Mouse (Mus musculus): ENCODE results near the gene Pbx2. TPM values are rescaled to one million over a fixed set of nuclear protein-coding genes. Genes with fewer than 3 reads are reported as not detected.
"Not testable (repeated sequence)": the region's sequence is repeated elsewhere in the genome, so short reads cannot be mapped to it uniquely, and the experiment has no call there.

Pbx2 gene
- polyA plus RNA-seq (2014; fragmentation: Nextera tagmentation; extraction: Ambion mirVana), result 17.0 and 17.3 TPM in 2 replicates

DNA sequence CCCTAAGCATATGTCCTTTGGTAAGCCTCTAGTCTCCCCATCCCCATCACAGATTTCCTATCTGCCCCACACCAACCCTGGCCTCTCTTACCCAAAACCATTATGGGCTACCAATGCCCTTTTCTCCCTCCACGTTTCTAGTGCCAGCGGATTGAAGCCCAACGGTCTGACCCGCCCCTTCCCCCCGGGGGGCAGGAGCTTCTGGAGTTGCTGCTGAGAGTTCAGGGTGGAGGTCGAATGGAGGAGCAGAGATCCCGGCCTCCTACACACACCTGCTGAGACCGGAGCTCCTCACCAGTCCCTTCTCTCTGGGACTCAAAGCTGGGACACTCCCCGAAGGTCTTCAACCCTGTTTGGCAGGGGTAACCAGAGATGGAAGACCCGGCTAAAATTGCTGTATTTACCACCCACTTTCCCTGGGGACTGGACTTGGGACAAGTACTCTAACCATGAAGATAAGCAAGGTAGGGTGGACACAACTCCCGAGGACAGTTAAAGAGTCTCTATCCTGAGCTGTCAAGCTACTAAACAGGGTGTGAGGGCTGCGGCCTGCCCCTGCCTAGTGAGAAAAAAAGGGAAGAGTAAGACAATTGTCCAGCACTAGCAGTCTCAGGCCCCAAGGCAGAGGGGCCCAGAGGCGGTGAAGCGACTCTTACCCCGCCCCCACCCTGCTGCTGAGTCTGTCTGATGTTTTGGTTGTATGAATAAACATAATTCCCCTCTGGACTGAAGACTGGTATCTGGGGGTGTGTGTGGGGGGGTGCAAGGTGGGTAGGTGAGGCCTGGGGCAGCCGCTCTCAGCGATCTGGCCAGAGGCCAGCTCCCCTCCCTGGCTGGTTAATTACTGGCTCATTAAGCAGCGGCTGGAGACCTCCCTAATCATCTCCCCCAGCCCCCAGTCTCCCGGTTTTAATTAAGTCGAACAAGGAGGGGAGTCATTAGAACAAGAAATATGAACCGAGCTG lies at the start of gene Pbx2:
Gene Pbx2, plus strand, starts transcription at position 238 of the 965 bp plus-strand sequence.
- Histone ChIP-seq H3K4me1 (ENCODE audit: control insufficient read depth, insufficient read depth, low read length) (peaks cover 46% of the 10 kb centered on the region), H3K36me3 (ENCODE audit: control insufficient read depth, insufficient read depth, low read length) (peaks cover 5% of the 10 kb centered on the region; the same call in 1 of the 2 replicates), H3K9ac (ENCODE audit: low read length) (peak within 1 kb of the TSS; percentile 97), H3K4me3 (ENCODE audit: low read depth, low read length) (peak within 1 kb of the TSS; percentile 98), H3K4me2 (ENCODE audit: low read depth) (peak within 1 kb of the TSS; percentile 97), H3K27ac (ENCODE audit: low read depth, low read length) (peak within 1 kb of the TSS; percentile 98), H3K27me3 (ENCODE audit: control insufficient read depth, insufficient read depth, low read length) (no peaks in the 10 kb centered on the region), H3K9me3 (ENCODE audit: control insufficient read depth, low read length) (no peaks in the 10 kb centered on the region)
- DNase-seq (ENCODE audit: low spot score) (peak; percentile 71), ATAC-seq (ENCODE audit: insufficient read depth, low FRiP score, low TSS enrichment) (peak; percentile 18)
- WGBS, result 3% methylated on average over 21 of the region's 21 CpGs

GRCm38 (mm10) chr17:34543567-34543966 lies 47.5 kb upstream of the Pbx2 start:
- H3K9ac ChIP-seq (ENCODE audit: low read length); H3K27ac ChIP-seq (ENCODE audit: low read depth, low read length); H3K27me3 ChIP-seq (ENCODE audit: control insufficient read depth, insufficient read depth, low read length); H3K36me3 ChIP-seq (ENCODE audit: control insufficient read depth, insufficient read depth, low read length); ATAC-seq (ENCODE audit: insufficient read depth, low FRiP score, low TSS enrichment); H3K9me3 ChIP-seq (ENCODE audit: control insufficient read depth, low read length); H3K4me2 ChIP-seq (ENCODE audit: low read depth); H3K4me1 ChIP-seq (ENCODE audit: control insufficient read depth, insufficient read depth, low read length); DNase-seq (ENCODE audit: low spot score); H3K4me3 ChIP-seq (ENCODE audit: low read depth, low read length): not testable (repeated sequence)
- WGBS, result 96% methylated on average over 12 of the region's 13 CpGs

DNA sequence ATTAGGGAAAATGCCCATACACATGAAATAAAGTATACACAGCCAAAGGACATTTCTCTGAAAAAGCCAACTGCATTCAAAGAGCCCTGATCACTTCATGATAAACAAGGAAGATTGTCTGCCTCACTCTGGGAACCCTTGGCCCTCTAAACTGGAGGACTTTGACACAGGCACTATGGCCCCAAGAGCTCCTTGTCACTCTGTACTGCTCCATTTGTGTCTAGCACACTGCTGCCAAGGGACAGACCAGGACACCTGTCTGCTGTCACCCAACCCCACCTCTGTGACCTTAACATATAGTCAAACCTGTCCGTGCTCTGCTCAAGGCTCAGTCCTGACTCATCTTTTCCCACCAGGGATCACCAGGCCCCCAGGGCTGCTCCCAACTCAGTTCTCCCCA lies 44.3 kb upstream of the Pbx2 start:
- ATAC-seq (ENCODE audit: insufficient read depth, low FRiP score, low TSS enrichment), result no peak
- Histone ChIP-seq H3K9ac (ENCODE audit: low read length) (no peak overlapping the region), H3K27me3 (ENCODE audit: control insufficient read depth, insufficient read depth, low read length) (no peaks in the 10 kb centered on the region), H3K4me3 (ENCODE audit: low read depth, low read length) (no peak overlapping the region), H3K4me2 (ENCODE audit: low read depth) (no peak overlapping the region), H3K27ac (ENCODE audit: low read depth, low read length) (no peak overlapping the region), H3K9me3 (ENCODE audit: control insufficient read depth, low read length) (no peaks in the 10 kb centered on the region), H3K4me1 (ENCODE audit: control insufficient read depth, insufficient read depth, low read length) (no peaks in the 10 kb centered on the region), H3K36me3 (ENCODE audit: control insufficient read depth, insufficient read depth, low read length) (no peaks in the 10 kb centered on the region)
- 89% methylated on average over 1 of the region's 1 CpGs for WGBS
- DNase-seq (ENCODE audit: low spot score), result no peak

DNA sequence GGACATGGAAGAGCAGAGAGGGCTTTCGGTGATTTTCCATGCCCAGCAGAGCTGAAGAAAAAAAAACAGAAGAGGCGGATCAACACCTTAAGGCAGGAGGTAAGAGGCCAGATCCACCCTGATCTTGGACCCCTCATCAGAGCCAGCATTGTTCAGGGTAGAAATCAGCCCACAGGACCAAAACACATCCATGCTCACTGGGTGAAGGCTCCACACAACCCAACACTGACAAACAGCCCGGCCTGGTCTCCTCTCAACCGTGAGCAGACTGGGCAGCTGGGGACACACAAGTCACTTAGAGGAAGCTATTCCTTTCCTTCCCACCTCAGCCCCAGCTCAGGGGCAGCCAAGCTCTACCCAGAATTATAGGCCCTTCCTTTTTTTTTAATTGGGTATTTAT lies 43.5 kb upstream of the Pbx2 start:
- no peak overlapping the region for H3K4me2 ChIP-seq (ENCODE audit: low read depth)
- H3K9me3 ChIP-seq (ENCODE audit: control insufficient read depth, low read length), result no peaks in the 10 kb centered on the region
- H3K9ac ChIP-seq (ENCODE audit: low read length), result no peak overlapping the region
- H3K27me3 ChIP-seq (ENCODE audit: control insufficient read depth, insufficient read depth, low read length), result no peaks in the 10 kb centered on the region
- no peaks in the 10 kb centered on the region for H3K4me1 ChIP-seq (ENCODE audit: control insufficient read depth, insufficient read depth, low read length)
- no peak overlapping the region for H3K27ac ChIP-seq (ENCODE audit: low read depth, low read length)
- H3K36me3 ChIP-seq (ENCODE audit: control insufficient read depth, insufficient read depth, low read length), result no peaks in the 10 kb centered on the region
- DNase-seq (ENCODE audit: low spot score), result no peak
- no peak overlapping the region for H3K4me3 ChIP-seq (ENCODE audit: low read depth, low read length)
- WGBS, result 95% methylated on average over 4 of the region's 4 CpGs
- ATAC-seq (ENCODE audit: insufficient read depth, low FRiP score, low TSS enrichment), result no peak

DNA sequence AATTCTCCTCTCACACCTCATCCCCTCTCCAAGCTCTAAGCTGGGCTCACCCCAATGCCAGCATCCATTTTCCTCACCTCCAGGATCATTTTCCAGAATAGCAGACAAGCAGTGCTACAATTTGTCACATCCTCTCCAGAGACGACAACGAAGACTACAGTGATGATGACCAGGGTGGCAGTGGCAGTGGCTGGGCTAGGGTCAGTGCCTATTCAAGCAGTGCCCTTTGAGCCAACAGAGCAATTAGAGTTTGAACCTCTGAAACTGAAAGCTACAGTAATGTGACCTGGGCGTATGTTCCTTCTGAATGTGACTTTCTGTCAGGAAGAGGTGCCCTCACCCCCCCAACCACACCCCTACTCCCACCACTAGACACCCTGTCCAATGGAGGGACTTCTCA lies 41.9 kb upstream of the Pbx2 start:
- ATAC-seq (ENCODE audit: insufficient read depth, low FRiP score, low TSS enrichment), result no peak
- no peaks in the 10 kb centered on the region for H3K36me3 ChIP-seq (ENCODE audit: control insufficient read depth, insufficient read depth, low read length)
- no peak overlapping the region for H3K4me2 ChIP-seq (ENCODE audit: low read depth)
- no peak for DNase-seq (ENCODE audit: low spot score)
- 95% methylated on average over 3 of the region's 3 CpGs for WGBS
- H3K4me3 ChIP-seq (ENCODE audit: low read depth, low read length), result no peak overlapping the region
- no peaks in the 10 kb centered on the region for H3K27me3 ChIP-seq (ENCODE audit: control insufficient read depth, insufficient read depth, low read length)
- no peaks in the 10 kb centered on the region for H3K9me3 ChIP-seq (ENCODE audit: control insufficient read depth, low read length)
- H3K4me1 ChIP-seq (ENCODE audit: control insufficient read depth, insufficient read depth, low read length), result no peaks in the 10 kb centered on the region
- H3K27ac ChIP-seq (ENCODE audit: low read depth, low read length), result no peak overlapping the region
- no peak overlapping the region for H3K9ac ChIP-seq (ENCODE audit: low read length)

GRCm38 (mm10) chr17:34549843-34550242 lies 41.2 kb upstream of the Pbx2 start:
- ATAC-seq (ENCODE audit: insufficient read depth, low FRiP score, low TSS enrichment) (no peak), DNase-seq (ENCODE audit: low spot score) (no peak)
- 76% methylated on average over 2 of the region's 2 CpGs for WGBS
- no peak overlapping the region for H3K9ac ChIP-seq (ENCODE audit: low read length)
- no peaks in the 10 kb centered on the region for H3K4me1 ChIP-seq (ENCODE audit: control insufficient read depth, insufficient read depth, low read length)
- H3K27me3 ChIP-seq (ENCODE audit: control insufficient read depth, insufficient read depth, low read length), result no peaks in the 10 kb centered on the region
- H3K4me2 ChIP-seq (ENCODE audit: low read depth), result no peak overlapping the region
- H3K27ac ChIP-seq (ENCODE audit: low read depth, low read length), result no peak overlapping the region
- no peaks in the 10 kb centered on the region for H3K36me3 ChIP-seq (ENCODE audit: control insufficient read depth, insufficient read depth, low read length)
- no peaks in the 10 kb centered on the region for H3K9me3 ChIP-seq (ENCODE audit: control insufficient read depth, low read length)
- no peak overlapping the region for H3K4me3 ChIP-seq (ENCODE audit: low read depth, low read length)

GRCm38 (mm10) chr17:34555483-34555882 lies 35.6 kb upstream of the Pbx2 start:
- no peaks in the 10 kb centered on the region for H3K9me3 ChIP-seq (ENCODE audit: control insufficient read depth, low read length)
- H3K36me3 ChIP-seq (ENCODE audit: control insufficient read depth, insufficient read depth, low read length), result no peaks in the 10 kb centered on the region
- no peaks in the 10 kb centered on the region for H3K4me1 ChIP-seq (ENCODE audit: control insufficient read depth, insufficient read depth, low read length)
- ATAC-seq (ENCODE audit: insufficient read depth, low FRiP score, low TSS enrichment), result no peak
- no peak overlapping the region for H3K4me2 ChIP-seq (ENCODE audit: low read depth)
- DNase-seq (ENCODE audit: low spot score), result peak; percentile 78
- no peaks in the 10 kb centered on the region for H3K27me3 ChIP-seq (ENCODE audit: control insufficient read depth, insufficient read depth, low read length)
- no peak overlapping the region for H3K27ac ChIP-seq (ENCODE audit: low read depth, low read length)
- H3K4me3 ChIP-seq (ENCODE audit: low read depth, low read length), result no peak overlapping the region
- no peak overlapping the region for H3K9ac ChIP-seq (ENCODE audit: low read length)
- 30% methylated on average over 5 of the region's 5 CpGs for WGBS

DNA sequence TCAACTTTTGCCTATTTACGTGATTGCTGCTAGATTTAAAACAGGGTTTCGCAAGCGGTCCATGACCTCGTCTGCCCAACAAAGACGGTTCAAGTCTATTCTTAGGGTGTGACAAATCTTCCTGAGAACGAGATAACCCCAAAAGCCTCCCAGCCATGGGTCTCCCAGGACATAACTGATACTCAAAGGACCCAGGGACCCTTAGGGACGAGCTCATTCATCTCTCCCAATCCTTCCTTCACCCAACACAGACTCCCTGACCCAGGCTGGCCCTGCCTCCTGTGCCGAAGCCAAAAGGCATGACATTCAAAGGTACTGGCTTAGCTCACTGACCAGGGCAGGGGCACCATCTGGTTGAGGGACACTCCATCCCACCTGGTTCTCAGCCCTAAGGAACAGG lies 34.7 kb upstream of the Pbx2 start:
- ATAC-seq (ENCODE audit: insufficient read depth, low FRiP score, low TSS enrichment), result no peak
- Histone ChIP-seq H3K27me3 (ENCODE audit: control insufficient read depth, insufficient read depth, low read length) (no peaks in the 10 kb centered on the region), H3K9me3 (ENCODE audit: control insufficient read depth, low read length) (no peaks in the 10 kb centered on the region), H3K9ac (ENCODE audit: low read length) (no peak overlapping the region), H3K4me3 (ENCODE audit: low read depth, low read length) (no peak overlapping the region), H3K4me1 (ENCODE audit: control insufficient read depth, insufficient read depth, low read length) (no peaks in the 10 kb centered on the region), H3K4me2 (ENCODE audit: low read depth) (no peak overlapping the region), H3K36me3 (ENCODE audit: control insufficient read depth, insufficient read depth, low read length) (no peaks in the 10 kb centered on the region), H3K27ac (ENCODE audit: low read depth, low read length) (no peak overlapping the region)
- no peak for DNase-seq (ENCODE audit: low spot score)
- WGBS, result 88% methylated on average over 8 of the region's 8 CpGs

- Histone ChIP-seq H3K4me1 (ENCODE audit: control insufficient read depth, insufficient read depth, low read length) (no peaks in the 10 kb centered on the region), H3K9ac (ENCODE audit: low read length) (no peak overlapping the region), H3K9me3 (ENCODE audit: control insufficient read depth, low read length) (no peaks in the 10 kb centered on the region), H3K4me3 (ENCODE audit: low read depth, low read length) (no peak overlapping the region), H3K36me3 (ENCODE audit: control insufficient read depth, insufficient read depth, low read length) (no peaks in the 10 kb centered on the region), H3K27me3 (ENCODE audit: control insufficient read depth, insufficient read depth, low read length) (no peaks in the 10 kb centered on the region), H3K4me2 (ENCODE audit: low read depth) (no peak overlapping the region), H3K27ac (ENCODE audit: low read depth, low read length) (no peak overlapping the region)
- ATAC-seq (ENCODE audit: insufficient read depth, low FRiP score, low TSS enrichment), result no peak
- WGBS, result 48% methylated on average over 11 of the region's 11 CpGs
- DNase-seq (ENCODE audit: low spot score), result no peak
Measured at GRCm38 (mm10) chr17:34557411-34557810, 33.7 kb upstream of the Pbx2 start.
